Mouse (Mus musculus): ENCODE measurements around the gene Aes. TPM values are rescaled to one million over a fixed set of nuclear protein-coding genes. Genes with fewer than 3 reads are reported as not detected.

Gene Aes
- polyA plus RNA-seq, 1 experiment from 2014 or later, result 343 TPM

GRCm38 (mm10) chr10:81605974-81606751, 46.9 kb downstream of the Aes start, which contains the start of gene BC025920:
Gene BC025920, plus strand, starts transcription at chr10:81606270.
- H3K27ac ChIP-seq (replicated peaks; ENCODE audit: low read depth, low read length), result peak within 1 kb of the TSS; percentile 77
- ATAC-seq (ENCODE audit: insufficient number of reproducible peaks, low FRiP score, low TSS enrichment, low read depth) (peak; percentile 78), DNase-seq (ENCODE audit: low spot score) (peak; percentile 92)
- H3K9me3 ChIP-seq (ENCODE audit: control insufficient read depth, low read length), result no peaks in the 10 kb centered on the region
- H3K27me3 ChIP-seq (ENCODE audit: control insufficient read depth, insufficient read depth, low read length), result no peaks in the 10 kb centered on the region
- H3K4me3 ChIP-seq (ENCODE audit: low read depth, low read length), result peak within 1 kb of the TSS; percentile 44
- under 1% methylated on average over 39 of the region's 39 CpGs for WGBS
- peak within 1 kb of the TSS; percentile 59 for H3K9ac ChIP-seq (ENCODE audit: low read length)
- H3K4me2 ChIP-seq (ENCODE audit: low read depth, severe bottlenecking), result peak within 1 kb of the TSS; percentile 84
- H3K4me1 ChIP-seq (ENCODE audit: control insufficient read depth, insufficient read depth, low read length), result peaks cover 12% of the 10 kb centered on the region
- H3K36me3 ChIP-seq (ENCODE audit: control insufficient read depth, insufficient read depth, low read length), result no peaks in the 10 kb centered on the region

GRCm38 (mm10) chr10:81608308-81608707, 49.0 kb downstream of the Aes start:
- no peak for ATAC-seq (ENCODE audit: insufficient number of reproducible peaks, low FRiP score, low TSS enrichment, low read depth)
- 79% methylated on average over 1 of the region's 1 CpGs for WGBS
- H3K9me3 ChIP-seq (ENCODE audit: control insufficient read depth, low read length), result no peaks in the 10 kb centered on the region
- no peak overlapping the region for H3K27ac ChIP-seq (replicated peaks; ENCODE audit: low read depth, low read length)
- DNase-seq (ENCODE audit: low spot score), result no peak
- H3K27me3 ChIP-seq (ENCODE audit: control insufficient read depth, insufficient read depth, low read length), result no peaks in the 10 kb centered on the region
- no peak overlapping the region for H3K4me3 ChIP-seq (ENCODE audit: low read depth, low read length)
- no peak overlapping the region for H3K4me2 ChIP-seq (ENCODE audit: low read depth, severe bottlenecking)
- H3K36me3 ChIP-seq (ENCODE audit: control insufficient read depth, insufficient read depth, low read length), result no peaks in the 10 kb centered on the region
- no peaks in the 10 kb centered on the region for H3K4me1 ChIP-seq (ENCODE audit: control insufficient read depth, insufficient read depth, low read length)
- H3K9ac ChIP-seq (ENCODE audit: low read length), result no peak overlapping the region

DNA sequence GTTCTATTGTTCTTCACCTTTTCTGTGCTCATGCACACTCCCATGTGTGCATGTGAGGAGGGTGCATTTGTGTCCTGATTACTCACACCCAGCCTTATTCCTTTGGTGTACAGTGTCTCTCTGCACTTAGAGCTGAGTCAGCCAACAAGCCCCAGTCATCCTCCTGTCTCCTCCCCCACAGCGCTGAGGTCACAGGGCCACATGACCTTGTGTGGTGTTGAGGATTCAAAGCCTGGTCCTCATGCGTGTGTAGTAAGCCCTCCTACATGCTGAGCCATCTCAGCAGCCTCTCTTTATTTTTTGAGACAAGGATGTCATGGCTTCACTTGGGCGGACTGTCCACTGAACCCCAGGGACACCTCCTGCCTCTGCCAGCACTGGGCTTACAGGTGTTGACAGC, 53.5 kb downstream of the Aes start:
- no peaks in the 10 kb centered on the region for H3K9me3 ChIP-seq (ENCODE audit: control insufficient read depth, low read length)
- H3K4me2 ChIP-seq (ENCODE audit: low read depth, severe bottlenecking), result no peak overlapping the region
- no peak overlapping the region for H3K4me3 ChIP-seq (ENCODE audit: low read depth, low read length)
- no peaks in the 10 kb centered on the region for H3K4me1 ChIP-seq (ENCODE audit: control insufficient read depth, insufficient read depth, low read length)
- no peak for DNase-seq (ENCODE audit: low spot score)
- H3K27ac ChIP-seq (replicated peaks; ENCODE audit: low read depth, low read length), result no peak overlapping the region
- WGBS, result 79% methylated on average over 3 of the region's 3 CpGs
- ATAC-seq (ENCODE audit: insufficient number of reproducible peaks, low FRiP score, low TSS enrichment, low read depth), result no peak
- H3K9ac ChIP-seq (ENCODE audit: low read length), result no peak overlapping the region
- no peaks in the 10 kb centered on the region for H3K36me3 ChIP-seq (ENCODE audit: control insufficient read depth, insufficient read depth, low read length)
- no peaks in the 10 kb centered on the region for H3K27me3 ChIP-seq (ENCODE audit: control insufficient read depth, insufficient read depth, low read length)

- H3K4me2 ChIP-seq (ENCODE audit: low read depth, severe bottlenecking), result no peak overlapping the region; the same call in 1 of the 2 replicates
- ATAC-seq (ENCODE audit: insufficient number of reproducible peaks, low FRiP score, low TSS enrichment, low read depth) (peak; percentile 67), DNase-seq (ENCODE audit: low spot score) (peak; percentile 74)
- H3K27ac ChIP-seq (replicated peaks; ENCODE audit: low read depth, low read length), result peak overlapping the region; percentile 38; the same call in 1 of the 2 replicates
- H3K36me3 ChIP-seq (ENCODE audit: control insufficient read depth, insufficient read depth, low read length), result no peaks in the 10 kb centered on the region
- WGBS, result 50% methylated on average over 6 of the region's 6 CpGs
- no peak overlapping the region for H3K9ac ChIP-seq (ENCODE audit: low read length)
- H3K27me3 ChIP-seq (ENCODE audit: control insufficient read depth, insufficient read depth, low read length), result no peaks in the 10 kb centered on the region
- H3K9me3 ChIP-seq (ENCODE audit: control insufficient read depth, low read length), result no peaks in the 10 kb centered on the region
- H3K4me3 ChIP-seq (ENCODE audit: low read depth, low read length), result no peak overlapping the region
- H3K4me1 ChIP-seq (ENCODE audit: control insufficient read depth, insufficient read depth, low read length), result no peaks in the 10 kb centered on the region
Measured at GRCm38 (mm10) chr10:81615486-81615885, 56.2 kb downstream of the Aes start.

Other genes starting within 250 kb of the Aes start
- gene Cactin, start 238.4 kb upstream of the Aes start, polyA plus RNA-seq (2014; fragmentation: Nextera tagmentation; extraction: Ambion mirVana), result 35.9 and 40.0 TPM in 2 replicates
- gene Tbxa2r, start 230.8 kb upstream of the Aes start, polyA plus RNA-seq (2014; fragmentation: Nextera tagmentation; extraction: Ambion mirVana), result 1.7 and 1.8 TPM in 2 replicates
- not detected in 2 replicates for gene Gipc3, start 216.2 kb upstream of the Aes start, polyA plus RNA-seq (2014; fragmentation: Nextera tagmentation; extraction: Ambion mirVana)
- gene Hmg20b, start 209.0 kb upstream of the Aes start, polyA plus RNA-seq (2014; fragmentation: Nextera tagmentation; extraction: Ambion mirVana), result 129 and 130 TPM in 2 replicates
- 4.7 and 5.9 TPM in 2 replicates for gene Mfsd12, start 202.0 kb upstream of the Aes start, polyA plus RNA-seq (2014; fragmentation: Nextera tagmentation; extraction: Ambion mirVana)
- gene 4930404N11Rik, start 193.7 kb upstream of the Aes start, polyA plus RNA-seq (2014; fragmentation: Nextera tagmentation; extraction: Ambion mirVana), result 0.21 and 0.45 TPM in 2 replicates
- gene Fzr1, start 181.0 kb upstream of the Aes start, polyA plus RNA-seq (2014; fragmentation: Nextera tagmentation; extraction: Ambion mirVana), result 107 and 119 TPM in 2 replicates
- gene Dohh, start 175.1 kb upstream of the Aes start, polyA plus RNA-seq (2014; fragmentation: Nextera tagmentation; extraction: Ambion mirVana), result 53.7 and 55.7 TPM in 2 replicates
- gene Gm48551, start 175.0 kb upstream of the Aes start, polyA plus RNA-seq (2014; fragmentation: Nextera tagmentation; extraction: Ambion mirVana), result 2.1 and 2.8 TPM in 2 replicates
- 0.40 and 1.0 TPM in 2 replicates for gene Gm48552, start 170.5 kb upstream of the Aes start, polyA plus RNA-seq (2014; fragmentation: Nextera tagmentation; extraction: Ambion mirVana)
- gene Smim24, start 166.4 kb upstream of the Aes start, polyA plus RNA-seq (2014; fragmentation: Nextera tagmentation; extraction: Ambion mirVana), result 3.4 and 3.5 TPM in 2 replicates
- 16.7 and 18.7 TPM in 2 replicates for gene Nfic, start 103.9 kb upstream of the Aes start, polyA plus RNA-seq (2014; fragmentation: Nextera tagmentation; extraction: Ambion mirVana)
- gene Celf5, start 76.8 kb upstream of the Aes start, polyA plus RNA-seq (2014; fragmentation: Nextera tagmentation; extraction: Ambion mirVana), result 0.33 and 0.77 TPM in 2 replicates
- 60.3 and 66.8 TPM in 2 replicates for gene Ncln, start 63.1 kb upstream of the Aes start, polyA plus RNA-seq (2014; fragmentation: Nextera tagmentation; extraction: Ambion mirVana)
- 0.10 and 0.43 TPM in 2 replicates for gene S1pr4, start 59.4 kb upstream of the Aes start, polyA plus RNA-seq (2014; fragmentation: Nextera tagmentation; extraction: Ambion mirVana)
- 0.99 and 1.1 TPM in 2 replicates for gene Gna15, start 35.3 kb upstream of the Aes start, polyA plus RNA-seq (2014; fragmentation: Nextera tagmentation; extraction: Ambion mirVana)
- 80.3 and 82.1 TPM in 2 replicates for gene Gna11, start 14.3 kb upstream of the Aes start, polyA plus RNA-seq (2014; fragmentation: Nextera tagmentation; extraction: Ambion mirVana)
- gene Tle2, start 15.1 kb downstream of the Aes start, polyA plus RNA-seq (2014; fragmentation: Nextera tagmentation; extraction: Ambion mirVana), result 13.7 and 18.4 TPM in 2 replicates
- 11.1 and 11.6 TPM in 2 replicates for gene Tle6, start 41.6 kb downstream of the Aes start, polyA plus RNA-seq (2014; fragmentation: Nextera tagmentation; extraction: Ambion mirVana)
- gene BC025920, start 46.8 kb downstream of the Aes start, polyA plus RNA-seq (2014; fragmentation: Nextera tagmentation; extraction: Ambion mirVana), result 0.63 and 1.5 TPM in 2 replicates
- gene Sirt6, start 68.3 kb downstream of the Aes start, polyA plus RNA-seq (2014; fragmentation: Nextera tagmentation; extraction: Ambion mirVana), result 46.2 and 46.5 TPM in 2 replicates
- 4.3 and 5.5 TPM in 2 replicates for gene Ankrd24, start 69.1 kb downstream of the Aes start, polyA plus RNA-seq (2014; fragmentation: Nextera tagmentation; extraction: Ambion mirVana)
- gene Gm10778, start 89.6 kb downstream of the Aes start, polyA plus RNA-seq (2014; fragmentation: Nextera tagmentation; extraction: Ambion mirVana), result 5.5 and 6.2 TPM in 2 replicates
- 17.2 and 17.3 TPM in 2 replicates for gene Zfp433, start 145.3 kb downstream of the Aes start, polyA plus RNA-seq (2014; fragmentation: Nextera tagmentation; extraction: Ambion mirVana)
- 10.6 and 11.9 TPM in 2 replicates for gene Gm3055, start 211.7 kb downstream of the Aes start, polyA plus RNA-seq (2014; fragmentation: Nextera tagmentation; extraction: Ambion mirVana)

Measured in limb, embryonic 11.5 days (tissue).